Mouse (Mus musculus) thymus, postnatal 10 days (tissue): Measurements from ENCODE around the gene Uggt1.

Experiments
- DNase-seq, 2 experiments: peaks; one replicate each; pipeline ENCODE4 v3.0.0; 2021; ENCODE audit warnings: low spot score in 2 of 2

Gene Uggt1

GRCm38 (mm10) chr1:36244058-36244827 is at the start of gene Uggt1:
TSS of gene Uggt1 (minus strand) at chr1:36244720.
- DNase-seq: peak; percentile 88

DNA sequence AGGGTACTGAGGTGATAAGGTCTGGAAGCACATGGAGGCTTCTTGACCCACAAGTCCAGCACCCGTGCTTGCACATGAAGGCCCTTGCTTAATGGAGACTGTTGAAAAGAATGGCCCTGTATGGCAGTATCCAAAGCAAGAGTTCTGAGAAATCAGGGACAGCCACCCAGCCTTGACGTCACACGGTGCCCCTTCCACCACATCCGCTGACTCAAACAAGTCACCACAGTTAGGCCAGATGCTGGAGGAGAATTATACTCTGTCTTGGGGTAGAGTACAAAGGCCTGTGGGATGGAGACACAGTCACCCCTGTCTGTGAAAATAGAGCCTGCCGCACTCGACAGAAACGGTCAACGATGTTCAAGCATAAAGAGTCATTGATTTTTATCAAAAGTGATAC is 49.0 kb upstream of the Uggt1 start:
- DNase-seq: peak in 1 of 2 experiments; percentile 35

DNA sequence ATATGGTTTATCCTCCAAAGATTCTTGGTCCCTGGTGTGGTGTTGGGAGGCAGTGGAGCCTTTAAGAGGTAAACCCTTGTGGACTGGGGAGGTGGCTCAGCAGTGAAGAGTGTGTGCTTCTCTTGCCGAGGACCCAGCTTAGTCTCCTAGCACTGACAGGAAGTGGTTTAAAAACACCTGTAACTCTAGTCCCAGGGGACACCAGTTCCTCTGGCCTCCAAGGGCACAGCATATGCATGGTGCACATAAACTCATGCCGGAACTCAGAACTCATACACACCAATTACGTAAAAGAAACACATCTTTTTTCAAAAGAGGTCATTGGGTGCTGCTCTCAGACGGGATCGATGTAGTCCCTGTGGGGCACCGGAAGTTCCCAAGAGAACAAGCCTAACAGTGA is 37.3 kb upstream of the Uggt1 start:
- peak; percentile 50 for DNase-seq

- DNase-seq: no peak
Measured at GRCm38 (mm10) chr1:36280938-36281337, 36.4 kb upstream of the Uggt1 start.

GRCm38 (mm10) chr1:36279202-36279601 is 34.7 kb upstream of the Uggt1 start:
- peak; percentile 79 to 96 for DNase-seq

- DNase-seq: peak; percentile 76 to 90
Measured at GRCm38 (mm10) chr1:36277267-36278060, 32.9 kb upstream of the Uggt1 start.

- no peak for DNase-seq
Measured at GRCm38 (mm10) chr1:36275635-36276389, 31.3 kb upstream of the Uggt1 start.

DNA sequence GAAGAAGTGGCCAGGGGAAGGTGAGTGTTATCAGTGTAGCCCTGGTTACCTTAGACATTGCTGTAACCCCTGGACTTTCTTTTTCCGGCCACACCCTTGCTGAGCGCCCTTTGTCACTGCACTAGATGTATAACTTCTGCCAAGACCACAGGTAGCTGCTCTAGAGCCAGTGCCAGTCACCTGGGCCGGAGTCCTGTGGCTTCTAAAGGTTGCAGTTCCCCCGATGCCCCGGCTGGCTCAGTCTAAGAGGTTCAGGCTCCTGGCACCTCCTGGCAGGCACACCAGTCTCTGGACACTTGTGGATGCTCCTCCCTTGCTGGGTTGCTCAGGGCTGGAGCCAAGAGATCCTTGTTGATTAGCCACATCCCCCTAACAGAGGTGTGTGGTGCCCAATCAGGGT is 29.9 kb upstream of the Uggt1 start, which contains the start of gene Neurl3:
TSS of gene Neurl3 (minus strand) at position 225 of the 400 bp plus-strand sequence.
- no peak for DNase-seq

GRCm38 (mm10) chr1:36273288-36273687 is 28.8 kb upstream of the Uggt1 start:
- no peak for DNase-seq

GRCm38 (mm10) chr1:36272546-36272945 is 28.0 kb upstream of the Uggt1 start:
- DNase-seq: no peak

DNA sequence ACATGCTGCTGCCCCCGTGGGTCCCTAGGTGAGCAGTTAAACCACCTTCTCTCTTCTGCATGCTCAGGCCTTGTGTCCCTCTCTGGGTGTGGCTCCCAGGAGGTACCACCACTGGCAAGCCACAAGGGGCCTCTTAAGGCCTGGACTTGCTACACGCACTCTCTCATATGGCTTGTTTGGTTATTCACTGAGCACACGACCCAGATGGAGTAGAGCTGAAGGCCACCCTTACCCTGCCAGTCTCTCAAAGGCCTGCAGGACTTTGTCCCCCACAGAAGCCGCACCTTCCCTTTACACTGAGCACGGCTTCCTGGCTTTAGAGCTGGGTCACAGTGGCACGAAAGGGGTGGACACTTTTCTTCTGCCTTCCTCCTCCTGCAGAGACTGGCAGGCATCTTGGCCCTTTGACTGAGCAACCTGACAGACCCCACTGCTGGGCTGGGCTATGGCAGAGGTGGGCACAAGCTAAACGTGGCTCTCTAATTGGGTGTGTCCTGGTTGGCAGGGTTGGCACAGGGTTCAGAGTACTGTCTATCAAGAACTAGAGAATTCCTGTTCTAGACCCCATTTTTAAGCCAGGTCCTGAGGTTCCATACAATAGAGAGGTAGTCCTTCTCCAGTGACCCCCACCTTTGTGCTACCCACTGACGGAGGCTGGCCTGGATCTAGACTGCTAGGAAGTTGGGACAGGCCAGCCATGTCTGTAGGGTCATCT is 27.2 kb upstream of the Uggt1 start:
- DNase-seq: no peak

- no peak for DNase-seq
Measured at GRCm38 (mm10) chr1:36270666-36271065, 26.1 kb upstream of the Uggt1 start.

DNA sequence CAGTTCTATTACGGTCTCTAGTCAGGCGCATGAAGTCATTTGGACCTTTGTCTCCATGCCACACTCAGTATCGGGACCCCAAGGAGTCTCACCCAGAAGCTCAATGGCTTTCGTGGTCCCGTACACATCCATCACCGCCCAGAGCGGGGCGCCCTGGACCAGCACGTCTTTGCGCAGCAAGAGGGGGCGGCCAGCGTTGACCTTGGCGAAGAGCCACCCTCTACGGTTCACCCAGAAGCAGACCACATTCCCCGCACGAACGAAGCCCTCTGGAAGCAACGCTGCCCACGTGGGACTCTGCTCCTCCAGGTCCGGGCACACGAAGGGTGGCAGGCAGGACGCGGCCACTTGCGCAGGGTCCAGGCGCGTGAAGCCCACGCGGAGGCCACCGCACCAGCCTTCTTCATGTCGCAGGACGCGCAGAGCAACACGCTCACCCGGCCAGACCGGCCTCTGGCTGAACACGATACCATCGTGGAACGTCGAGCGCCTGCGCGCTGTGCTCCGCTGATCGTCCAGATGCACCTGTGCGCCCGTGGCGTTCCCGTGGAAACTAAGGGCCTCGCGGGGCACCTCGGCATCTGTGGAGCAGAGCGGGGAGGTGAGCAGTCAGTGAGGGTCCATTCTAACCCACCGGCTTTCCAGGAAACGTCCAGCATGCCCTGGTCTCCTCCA is 24.7 kb upstream of the Uggt1 start:
- no peak for DNase-seq

DNA sequence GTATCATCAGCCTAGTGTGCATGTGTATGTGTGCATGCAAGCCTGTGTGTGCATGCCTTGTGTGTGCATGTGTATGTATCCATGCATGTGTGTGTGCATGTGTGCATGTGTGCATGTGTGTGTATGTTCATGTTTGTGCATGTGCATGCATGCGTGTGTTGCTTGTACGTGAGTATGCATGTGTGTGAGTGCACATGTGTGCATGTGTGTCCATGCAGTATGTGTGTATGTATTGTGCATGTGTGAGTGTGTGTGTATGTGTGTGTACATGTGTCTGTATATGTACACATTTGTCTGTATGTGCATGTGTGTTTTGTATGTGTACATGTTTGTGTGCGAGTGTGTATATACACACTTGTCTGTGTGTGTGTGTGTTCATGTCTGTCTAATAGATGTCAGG is 23.1 kb upstream of the Uggt1 start:
- no peak for DNase-seq

GRCm38 (mm10) chr1:36266293-36266692 is 21.8 kb upstream of the Uggt1 start:
- DNase-seq: no peak

DNA sequence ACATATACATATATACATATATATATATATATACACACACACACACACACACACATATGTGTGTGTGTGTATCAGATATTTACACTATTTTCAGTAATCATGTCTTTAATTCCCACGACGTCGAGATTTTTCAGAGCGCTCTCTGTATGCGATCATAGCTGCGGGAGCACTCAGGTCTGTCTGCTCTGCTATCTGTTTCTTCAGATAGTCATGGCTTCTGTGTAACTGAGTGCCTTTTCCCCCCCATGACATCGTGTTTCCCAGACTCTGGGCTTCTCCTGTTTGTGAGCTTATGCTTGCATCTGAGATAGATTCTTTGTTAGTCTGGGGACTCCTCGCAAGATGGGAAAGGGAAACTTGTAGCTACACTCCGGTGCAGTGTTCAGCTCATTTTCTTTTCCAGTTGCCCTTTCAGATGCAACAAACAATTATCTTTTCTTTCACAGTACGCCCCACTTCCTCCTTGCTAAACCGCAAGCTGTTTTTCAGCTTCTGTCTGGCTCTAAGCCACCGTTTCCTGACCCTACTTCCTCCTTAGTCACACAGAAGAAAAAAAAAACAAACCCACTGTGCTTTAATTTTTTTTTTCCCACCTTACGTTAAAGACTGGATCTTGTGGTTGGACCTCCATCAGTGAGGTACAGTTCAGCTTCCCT is 19.4 kb upstream of the Uggt1 start:
- peak; percentile 69 to 71 for DNase-seq

- no peak for DNase-seq
Measured at GRCm38 (mm10) chr1:36261708-36262504, 17.4 kb upstream of the Uggt1 start.

- no peak for DNase-seq
Measured at GRCm38 (mm10) chr1:36260418-36260817, 15.9 kb upstream of the Uggt1 start.

- no peak for DNase-seq
Measured at GRCm38 (mm10) chr1:36259281-36259680, 14.8 kb upstream of the Uggt1 start.

GRCm38 (mm10) chr1:36258631-36259030 is 14.1 kb upstream of the Uggt1 start:
- DNase-seq: no peak
